8 mouse cellular contexts compared by ENCODE assay signal in the genomic region with DNA sequence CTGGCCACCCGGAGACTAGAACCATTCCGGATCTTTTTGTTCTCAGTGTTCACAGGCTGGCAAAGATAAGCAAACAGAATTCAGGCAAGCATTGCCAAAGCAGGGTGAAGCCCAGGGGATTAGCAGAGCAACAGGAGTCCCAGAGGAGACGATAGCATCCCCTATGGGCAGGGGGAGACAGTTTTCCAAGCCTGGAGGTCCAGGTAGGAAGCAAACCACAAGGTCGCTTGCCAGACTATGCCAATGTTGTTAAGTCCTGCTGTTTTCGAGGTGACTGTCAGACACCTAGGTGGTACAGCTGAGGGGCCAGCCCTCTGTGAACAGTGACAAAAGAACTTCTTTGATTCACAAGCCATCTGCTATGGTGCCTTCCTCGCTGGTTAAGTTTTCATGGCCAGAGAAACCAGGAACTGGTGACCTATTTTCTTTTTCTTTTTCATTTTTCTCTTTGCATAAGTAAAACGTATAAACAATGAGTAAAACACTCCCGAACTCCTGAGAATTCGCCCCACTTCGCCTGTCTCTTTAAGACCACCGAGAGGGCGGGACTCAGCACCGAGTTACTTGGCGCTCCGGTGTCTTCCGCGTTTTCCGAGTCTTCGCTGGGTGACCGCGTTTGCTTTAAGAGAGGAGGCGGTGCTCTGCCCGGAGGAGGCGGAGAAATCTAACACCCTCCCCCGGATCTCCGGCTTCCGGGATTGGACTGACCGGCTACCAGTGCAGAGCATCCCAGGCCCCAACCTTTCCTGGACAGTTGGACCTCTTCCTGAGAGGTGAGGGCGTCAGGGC. TPM values are rescaled to one million over a fixed set of nuclear protein-coding genes. Genes with fewer than 3 reads are reported as not detected.
DNase-seq lines count a peak whose midpoint lies in the region; ATAC-seq and TF ChIP-seq lines count a peak whose summit lies in the region.

TSS of gene Yipf1 (plus strand) at position 674 of the 789 bp plus-strand sequence.

- H3K27me3 ChIP-seq in hindbrain, embryonic 10.5 days (ENCODE audit: insufficient read depth, poor library complexity, severe bottlenecking), result no peaks in the 10 kb centered on the region
- no peaks in the 10 kb centered on the region for H3K27me3 ChIP-seq in lung, postnatal 0 days (replicated peaks; ENCODE audit: insufficient read depth, low read length)

- H3K4me3 ChIP-seq in hindbrain, embryonic 10.5 days, result peak within 1 kb of the TSS; percentile 74
- H3K4me3 ChIP-seq in lung, postnatal 0 days (ENCODE audit: low read depth, low read length), result peak within 1 kb of the TSS; percentile 47

- H3K9ac ChIP-seq in lung, postnatal 0 days (replicated peaks; ENCODE audit: low read depth), result peak within 1 kb of the TSS; percentile 43

- TF ChIP-seq EP300 in lung, postnatal 0 days (IDR thresholded peaks at IDR 0.05), result peak; percentile 33; the same call in 1 of the 2 replicates

- peak within 1 kb of the TSS; percentile 65 for H3K27ac ChIP-seq in hindbrain, embryonic 10.5 days
- peak within 1 kb of the TSS; percentile 34 for H3K27ac ChIP-seq in lung, postnatal 0 days (ENCODE audit: low read length)

- 1% methylated on average over 29 of the region's 29 CpGs for WGBS in hindbrain, embryonic 10.5 days
- WGBS in lung, postnatal 0 days, result 1% methylated on average over 29 of the region's 29 CpGs

- ATAC-seq in frontal cortex, adult (ENCODE audit: low TSS enrichment), result peak; percentile 98
- ATAC-seq in lung, postnatal 0 days, result peak; percentile 97

- H3K9me3 ChIP-seq in hindbrain, embryonic 10.5 days, result 0 out of 2 replicates have a peak, but pooled peaks cover 3% of the 10 kb centered on the region
- H3K9me3 ChIP-seq in lung, postnatal 0 days (ENCODE audit: low read length), result no peaks in the 10 kb centered on the region

- peak; percentile 67 for TF ChIP-seq CTCF in lung, postnatal 0 days (IDR thresholded peaks at IDR 0.05)

- peaks cover 18% of the 10 kb centered on the region for H3K4me1 ChIP-seq in hindbrain, embryonic 10.5 days (replicated peaks)
- peaks cover 11% of the 10 kb centered on the region; the same call in 1 of the 2 replicates for H3K4me1 ChIP-seq in lung, postnatal 0 days (ENCODE audit: insufficient read depth, low read depth, low read length)

- H3K4me2 ChIP-seq in lung, postnatal 0 days (replicated peaks; ENCODE audit: low read depth, low read length), result peak within 1 kb of the TSS; percentile 65

- peaks cover 19% of the 10 kb centered on the region for H3K36me3 ChIP-seq in hindbrain, embryonic 10.5 days
- H3K36me3 ChIP-seq in lung, postnatal 0 days (ENCODE audit: insufficient read depth, low read length), result no peaks in the 10 kb centered on the region

- peak; percentile 69 for DNase-seq in MEL-GATA-1-ER (ENCODE audit: extremely low read depth, low read depth)
- DNase-seq in cerebellum, adult 8-10 months, result peak; percentile 86
- peak; percentile 89 for DNase-seq in hindbrain, embryonic 10.5 days (ENCODE audit: low spot score)
- DNase-seq in layer of hippocampus, adult 9-11 months, result peak; percentile 92
- DNase-seq in lung, postnatal 0 days (ENCODE audit: low spot score), result peak; percentile 97
- DNase-seq in ovary, postnatal 14 days (ENCODE audit: low spot score), result peak; percentile 78
- peak; percentile 93 for DNase-seq in thymus, postnatal 14 days

RNA-seq across cellular contexts. Expression of gene Yipf1, which starts in this region (rescaled TPM):
- polyA plus RNA-seq in hindbrain, embryonic 10.5 days (2016; fragmentation: Nextera tagmentation; extraction: Ambion mirVana), result 42.0 and 48.2 TPM in 2 replicates
- polyA plus RNA-seq in lung, postnatal 0 days (2015; fragmentation: Nextera tagmentation; extraction: Ambion mirVana), result 71.7 and 76.3 TPM in 2 replicates

Comparison
In these comparisons a context has a peak if more than half of its experiments do, and no peak if none do; other contexts are left out.
1. Peak in every context shown above with its lines: DNase-seq, ATAC-seq, H3K4me3 ChIP-seq and H3K27ac ChIP-seq.